Mouse (Mus musculus): ENCODE results near the gene Kcnip2. TPM values are rescaled to one million over a fixed set of nuclear protein-coding genes. Genes with fewer than 3 reads are reported as not detected.

The Kcnip2 gene
- polyA plus RNA-seq, 1 experiment from 2014 or later: 0.86 TPM

Other genes with a start within 250 kb of the Kcnip2 start
- 4.2 and 4.4 TPM in 2 replicates for gene Fbxw4, start 155.7 kb downstream of the Kcnip2 start, polyA plus RNA-seq (2016; fragmentation: Nextera tagmentation; extraction: Ambion mirVana)
- 30.6 and 35.3 TPM in 2 replicates for gene Fgf8, start 73.1 kb downstream of the Kcnip2 start, polyA plus RNA-seq (2016; fragmentation: Nextera tagmentation; extraction: Ambion mirVana)
- gene Npm3, start 66.5 kb downstream of the Kcnip2 start, polyA plus RNA-seq (2016; fragmentation: Nextera tagmentation; extraction: Ambion mirVana): 10.7 and 16.1 TPM in 2 replicates
- gene Mgea5, start 32.2 kb downstream of the Kcnip2 start, polyA plus RNA-seq (2016; fragmentation: Nextera tagmentation; extraction: Ambion mirVana): 59.2 and 63.9 TPM in 2 replicates
- 16.2 and 18.5 TPM in 2 replicates for gene Armh3, start 182.4 kb upstream of the Kcnip2 start, polyA plus RNA-seq (2016; fragmentation: Nextera tagmentation; extraction: Ambion mirVana)
- 3.4 and 4.6 TPM in 2 replicates for gene Hps6, start 187.4 kb upstream of the Kcnip2 start, polyA plus RNA-seq (2016; fragmentation: Nextera tagmentation; extraction: Ambion mirVana)
- gene Pprc1, start 228.8 kb upstream of the Kcnip2 start, polyA plus RNA-seq (2016; fragmentation: Nextera tagmentation; extraction: Ambion mirVana): 57.5 and 61.9 TPM in 2 replicates
- 87.8 and 91.0 TPM in 2 replicates for gene Ldb1, start 229.2 kb upstream of the Kcnip2 start, polyA plus RNA-seq (2016; fragmentation: Nextera tagmentation; extraction: Ambion mirVana)